Mouse (Mus musculus) lung, postnatal 0 days (tissue): ENCODE measurements around the gene Med24.

ENCODE experiments used
- CTCF ChIP-seq: IDR thresholded peaks from 2 replicates; pipeline ENCODE4 v1.5.1; 2016; ENCODE audit warnings: antibody characterized with exemption, mild to moderate bottlenecking
- EP300 ChIP-seq: IDR thresholded peaks from 2 replicates; pipeline ENCODE4 v1.6.1; 2016; ENCODE audit warnings: antibody characterized with exemption, mild to moderate bottlenecking, control low read depth

DNA sequence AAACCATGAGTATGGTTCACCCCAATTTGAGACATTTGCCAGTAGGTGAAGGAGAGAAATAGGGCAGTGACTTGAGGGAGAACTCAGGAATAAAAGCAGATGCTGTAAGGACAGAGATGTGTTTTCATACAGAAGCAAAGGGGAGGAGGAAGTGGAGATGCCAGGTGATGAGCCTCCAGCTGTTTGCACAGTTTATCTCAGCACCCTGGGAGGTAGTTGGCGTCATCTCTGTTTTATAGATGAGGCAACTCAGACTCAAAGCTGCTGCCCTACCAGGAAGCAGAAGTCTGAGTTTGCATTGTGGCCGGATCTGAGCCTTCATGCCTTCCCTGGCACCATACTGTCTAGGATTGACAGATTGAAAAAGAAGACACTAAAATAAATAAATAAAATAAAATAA is 60.3 kb downstream of the Med24 start:
- no peak for TF ChIP-seq CTCF
- TF ChIP-seq EP300: no peak
